Mouse (Mus musculus) brain, embryonic 14.5 days (tissue): ENCODE data around the gene Gpn2.

ENCODE experiments used
- CTCF ChIP-seq: fragments of 200-500 bp; IDR thresholded peaks from 2 replicates; pipeline ENCODE4 v1.5.1; 2012; ENCODE audit warnings: inconsistent platforms, mild to moderate bottlenecking, moderate library complexity, borderline replicate concordance; ENCODE audit not compliant: insufficient read depth, insufficient read length; ENCODE audit errors: extremely low read depth
- POLR2A ChIP-seq: fragments of 200-500 bp; IDR thresholded peaks from 2 replicates; pipeline ENCODE4 v1.6.1; 2012; ENCODE audit warnings: mild to moderate bottlenecking, inconsistent platforms, borderline replicate concordance; ENCODE audit not compliant: poor library complexity, insufficient read depth, insufficient read length, severe bottlenecking; ENCODE audit errors: extremely low read depth

- TF ChIP-seq CTCF (peak; percentile 19; the same call in 1 of the 2 replicates), POLR2A (peak; percentile 47; the same call in 1 of the 2 replicates)
These were observed 9.9 kb upstream of the Gpn2 start, which contains the start of gene Gpatch3 for GRCm38 (mm10) chr4:133574070-133574842.
